Mouse (Mus musculus) brain, embryonic 14.5 days (tissue): Measurements from ENCODE around the gene Tead3. TPM values are rescaled to one million over a fixed set of nuclear protein-coding genes. Genes with fewer than 3 reads are reported as not detected.
"Not testable (repeated sequence)": the region's sequence is repeated elsewhere in the genome, so short reads cannot be mapped to it uniquely, and the experiment has no call there.

Source experiments
- DNase-seq: peaks from one replicate; pipeline ENCODE4 v3.0.0-alpha.2; 2011; ENCODE audit warnings: low read depth
- CTCF ChIP-seq: fragments of 200-500 bp; IDR thresholded peaks from 2 replicates; pipeline ENCODE4 v1.5.1; 2012; ENCODE audit warnings: inconsistent platforms, mild to moderate bottlenecking, moderate library complexity, borderline replicate concordance; ENCODE audit not compliant: insufficient read depth, insufficient read length; ENCODE audit errors: extremely low read depth
- POLR2A ChIP-seq: fragments of 200-500 bp; IDR thresholded peaks from 2 replicates; pipeline ENCODE4 v1.6.1; 2012; ENCODE audit warnings: mild to moderate bottlenecking, inconsistent platforms, borderline replicate concordance; ENCODE audit not compliant: poor library complexity, insufficient read depth, insufficient read length, severe bottlenecking; ENCODE audit errors: extremely low read depth
- polyA plus RNA-seq: library from polyadenylated mRNA; depleted of rRNA; stranded (reverse); fragments of >200 nt; gene quantifications from 2 replicates; pipeline ENCODE4 v1.2.3, GENCODE M21; 2012

The Tead3 gene
- polyA plus RNA-seq, 1 experiment, result 16.4 TPM

- no peak for DNase-seq
- TF ChIP-seq CTCF, result no peak
- no peak for TF ChIP-seq POLR2A
Measured at GRCm38 (mm10) chr17:28327673-28328325, 22.8 kb downstream of the Tead3 start.

GRCm38 (mm10) chr17:28326951-28327350 is 23.7 kb downstream of the Tead3 start:
- no peak for DNase-seq
- no peak for TF ChIP-seq CTCF
- no peak for TF ChIP-seq POLR2A

GRCm38 (mm10) chr17:28325751-28326150 is 24.9 kb downstream of the Tead3 start:
- no peak for DNase-seq
- TF ChIP-seq CTCF (no peak), POLR2A (no peak)

- not testable (repeated sequence) for DNase-seq
Measured at GRCm38 (mm10) chr17:28324416-28324815, 26.2 kb downstream of the Tead3 start.

DNA sequence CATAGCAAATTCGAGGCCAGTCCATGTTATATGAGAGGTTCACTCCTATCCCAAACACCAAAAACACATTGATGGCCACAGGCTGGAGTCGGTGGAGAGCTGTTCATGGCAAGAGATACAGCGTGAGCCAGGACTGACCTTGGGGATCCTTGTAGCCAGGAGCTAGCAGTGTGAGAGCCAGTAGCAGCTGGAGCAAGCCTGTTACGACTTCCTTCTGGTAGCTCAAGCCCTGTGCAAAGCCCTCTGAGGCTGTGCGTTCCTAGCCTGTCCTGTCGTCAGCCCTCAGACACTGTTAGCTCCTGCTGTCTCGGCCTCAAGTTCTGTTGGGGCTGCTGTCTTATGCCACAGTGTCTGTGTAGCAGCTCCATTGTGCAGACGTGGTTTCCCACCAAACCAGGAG is 26.8 kb downstream of the Tead3 start:
- no peak for DNase-seq
- TF ChIP-seq POLR2A (no peak), CTCF (no peak)

DNA sequence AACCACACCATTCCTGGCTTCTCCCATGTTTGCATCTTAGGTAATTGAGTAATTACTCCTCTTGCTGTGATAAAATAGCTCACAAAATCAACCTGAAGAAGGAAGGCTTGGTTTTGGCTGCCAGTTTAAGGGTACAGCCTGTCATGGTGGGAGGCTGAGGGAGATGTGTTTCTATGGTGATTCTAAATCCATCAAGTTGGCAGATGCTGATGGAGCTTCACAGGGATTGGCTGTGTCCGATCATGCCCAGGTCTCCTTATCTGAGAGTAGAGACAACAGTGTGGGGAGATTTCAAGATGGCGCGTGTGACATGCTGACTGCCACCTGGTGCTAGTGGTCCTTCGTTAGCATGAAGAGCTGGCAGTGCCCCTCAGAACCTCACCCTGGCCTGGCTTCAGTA is 28.9 kb downstream of the Tead3 start:
- no peak for DNase-seq
- TF ChIP-seq POLR2A (no peak), CTCF (no peak)

- no peak for DNase-seq
- TF ChIP-seq POLR2A (no peak), CTCF (no peak)
Measured at GRCm38 (mm10) chr17:28317725-28318124, 32.9 kb downstream of the Tead3 start.

GRCm38 (mm10) chr17:28317091-28317490 is 33.5 kb downstream of the Tead3 start:
- no peak for DNase-seq

DNA sequence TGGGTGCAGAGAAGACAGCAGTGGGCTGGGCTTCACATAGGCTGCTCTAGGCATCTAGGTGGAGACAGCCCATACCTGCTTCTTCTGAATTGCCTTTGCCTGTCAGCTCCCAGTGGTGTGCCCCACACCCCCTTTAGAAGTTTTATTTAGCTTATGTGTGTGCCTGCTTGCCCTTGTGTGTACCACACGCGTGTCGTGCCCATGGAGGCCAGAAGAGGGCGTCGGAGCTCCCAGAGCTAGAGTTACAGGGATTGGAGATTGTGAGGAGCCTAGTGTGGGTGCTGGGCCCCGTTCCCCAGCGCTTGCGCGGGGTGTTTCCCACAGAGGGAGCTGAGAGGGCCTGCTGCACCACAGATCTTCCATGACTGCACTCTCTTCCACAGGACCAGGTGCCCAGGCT is 34.1 kb downstream of the Tead3 start:
- DNase-seq, result no peak

More at GRCm38 (mm10) chr17:28317091-28317490, 33.5 kb downstream of the Tead3 start:
- no peak for TF ChIP-seq CTCF
- no peak for TF ChIP-seq POLR2A

GRCm38 (mm10) chr17:28315611-28316160 is 34.9 kb downstream of the Tead3 start:
- no peak for DNase-seq
- TF ChIP-seq POLR2A, result no peak
- TF ChIP-seq CTCF, result no peak

More for the DNA sequence above, 34.1 kb downstream of the Tead3 start:
- no peak for TF ChIP-seq CTCF
- no peak for TF ChIP-seq POLR2A

GRCm38 (mm10) chr17:28313880-28314225 is 36.8 kb downstream of the Tead3 start:
- TF ChIP-seq POLR2A (no peak), CTCF (no peak)
- peak; percentile 62 for DNase-seq

DNA sequence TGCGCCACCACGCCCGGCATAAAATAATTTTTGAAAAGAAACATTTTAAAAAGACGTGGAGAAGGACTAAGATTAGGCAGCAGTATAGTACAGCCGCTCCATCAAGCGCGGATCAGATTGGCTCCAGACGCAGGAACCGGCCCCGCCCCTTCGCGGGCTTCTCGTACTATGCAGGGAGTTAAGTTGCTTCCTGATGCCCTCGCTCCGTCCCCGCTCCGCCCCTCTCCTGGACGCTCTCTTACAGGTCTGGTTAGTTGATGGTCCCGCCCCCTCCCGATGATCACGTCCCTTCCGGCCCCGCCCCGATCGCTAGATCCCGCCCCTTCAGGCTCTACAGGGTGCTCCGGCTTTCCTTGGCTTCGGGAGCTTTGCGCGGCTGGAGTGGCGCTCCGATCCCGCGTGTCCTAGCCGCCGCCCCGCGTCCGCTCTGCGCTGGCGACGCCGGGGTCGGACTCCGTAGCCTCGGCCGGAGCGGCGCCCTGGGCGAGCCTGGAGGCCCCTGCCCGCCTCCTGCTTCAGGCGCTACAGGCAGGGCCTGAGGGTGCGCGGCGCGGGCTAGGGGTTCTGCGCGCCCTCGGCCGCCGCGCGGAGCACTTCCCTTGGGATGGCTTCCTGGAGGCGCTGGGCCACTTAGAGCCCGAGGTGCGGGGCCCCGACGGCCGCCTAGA is 37.3 kb downstream of the Tead3 start, which contains the start of gene Fance:
Fance (plus strand) TSS at position 308 of the 668 bp plus-strand sequence.
- TF ChIP-seq CTCF (no peak), POLR2A (peak; percentile 80)
- DNase-seq, result peak; percentile 100
